Mouse (Mus musculus): Measurements from ENCODE around the gene Usp5. TPM values are rescaled to one million over a fixed set of nuclear protein-coding genes. Genes with fewer than 3 reads are reported as not detected.

Usp5 gene
- polyA plus RNA-seq, 1 experiment: 159 TPM

DNA sequence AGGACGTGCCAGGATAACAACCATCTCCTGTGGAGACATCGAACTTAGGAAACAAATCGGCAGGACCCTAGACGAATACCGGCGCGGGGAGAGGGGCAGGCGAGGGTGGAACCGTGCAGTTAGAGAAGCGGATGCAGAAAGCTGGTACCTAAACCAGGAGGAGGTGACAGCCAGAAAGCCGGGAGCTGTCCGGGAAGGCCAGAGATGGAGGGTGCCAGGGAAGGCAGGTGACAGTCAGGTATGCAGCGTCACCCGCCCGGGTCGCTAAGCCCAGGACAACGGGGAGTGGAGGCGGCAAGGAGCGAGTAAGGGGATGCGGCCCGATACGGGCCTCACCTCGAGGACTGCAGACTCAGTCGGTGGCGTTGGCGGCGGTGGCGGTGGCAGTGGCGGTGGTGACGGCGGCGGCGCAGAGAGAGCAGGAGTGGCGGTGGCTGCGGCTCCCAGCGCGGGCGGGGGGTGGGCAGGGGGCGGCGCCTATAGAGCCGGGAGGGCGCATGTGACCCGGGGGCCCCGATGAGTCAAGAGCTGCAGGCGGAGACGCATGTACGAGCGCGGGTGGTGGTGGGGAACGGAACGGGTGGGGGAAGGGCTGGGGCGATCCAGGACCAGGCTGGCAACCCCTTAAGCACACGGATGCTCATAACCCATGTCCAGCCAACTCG, 60.1 kb downstream of the Usp5 start, which contains the start of gene Eno2:
Gene Eno2, minus strand, starts transcription at position 573 of the 665 bp plus-strand sequence.
- Histone ChIP-seq H3K4me1 (ENCODE audit: control insufficient read depth, insufficient read depth, low read length) (peaks cover 21% of the 10 kb centered on the region), H3K27me3 (ENCODE audit: control insufficient read depth, insufficient read depth, low read length) (no peaks in the 10 kb centered on the region), H3K4me3 (replicated peaks; ENCODE audit: insufficient read depth, low read depth, low read length) (peak within 1 kb of the TSS; percentile 90), H3K27ac (ENCODE audit: insufficient read depth, low read length) (peak within 1 kb of the TSS; percentile 99)
- WGBS: 2% methylated on average over 54 of the region's 54 CpGs
- peak; percentile 88 to 89 for DNase-seq
- peak; percentile 69 for TF ChIP-seq POLR2A (IDR thresholded peaks at IDR 0.05; ENCODE audit: borderline replicate concordance, insufficient read depth, low read length)
- no peak for TF ChIP-seq CTCF (IDR thresholded peaks at IDR 0.05; ENCODE audit: borderline replicate concordance, insufficient read depth, low read depth, low read length)

DNA sequence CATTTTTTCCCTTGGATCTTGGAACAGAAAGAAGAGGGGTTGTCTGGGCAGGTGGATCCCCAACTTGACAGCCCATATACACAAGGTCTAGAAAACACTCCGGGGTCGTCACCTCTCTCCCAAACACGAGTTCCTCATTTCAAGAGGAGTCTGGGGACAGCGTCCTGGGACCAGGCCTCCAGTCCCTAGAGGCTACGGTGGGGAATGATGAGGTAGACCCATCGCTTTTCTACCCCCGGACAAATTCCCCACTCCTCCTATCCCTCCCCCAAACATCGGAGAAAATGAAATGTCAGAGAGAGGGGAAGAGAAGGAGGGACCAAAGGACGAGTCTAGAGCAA, 60.6 kb downstream of the Usp5 start:
- peak overlapping the region; percentile 99 for H3K27ac ChIP-seq (ENCODE audit: insufficient read depth, low read length)
- DNase-seq: no peak
- H3K4me1 ChIP-seq (ENCODE audit: control insufficient read depth, insufficient read depth, low read length): peaks cover 24% of the 10 kb centered on the region
- peak overlapping the region; percentile 90 for H3K4me3 ChIP-seq (replicated peaks; ENCODE audit: insufficient read depth, low read depth, low read length)
- TF ChIP-seq CTCF (IDR thresholded peaks at IDR 0.05; ENCODE audit: borderline replicate concordance, insufficient read depth, low read depth, low read length) (no peak), POLR2A (IDR thresholded peaks at IDR 0.05; ENCODE audit: borderline replicate concordance, insufficient read depth, low read length) (no peak)
- no peaks in the 10 kb centered on the region for H3K27me3 ChIP-seq (ENCODE audit: control insufficient read depth, insufficient read depth, low read length)
- WGBS: 4% methylated on average over 9 of the region's 9 CpGs

GRCm38 (mm10) chr6:124767920-124768703, 61.2 kb downstream of the Usp5 start:
- no peaks in the 10 kb centered on the region for H3K27me3 ChIP-seq (ENCODE audit: control insufficient read depth, insufficient read depth, low read length)
- peak overlapping the region; percentile 90 for H3K4me3 ChIP-seq (replicated peaks; ENCODE audit: insufficient read depth, low read depth, low read length)
- peaks cover 27% of the 10 kb centered on the region for H3K4me1 ChIP-seq (ENCODE audit: control insufficient read depth, insufficient read depth, low read length)
- WGBS: 6% methylated on average over 19 of the region's 19 CpGs
- peak overlapping the region; percentile 99 for H3K27ac ChIP-seq (ENCODE audit: insufficient read depth, low read length)
- peak; percentile 76 to 77 for DNase-seq
- TF ChIP-seq POLR2A (IDR thresholded peaks at IDR 0.05; ENCODE audit: borderline replicate concordance, insufficient read depth, low read length) (0 out of 2 replicates have a peak, but pooled peaks have one; percentile 14), CTCF (IDR thresholded peaks at IDR 0.05; ENCODE audit: borderline replicate concordance, insufficient read depth, low read depth, low read length) (no peak)

GRCm38 (mm10) chr6:124767536-124767919, 61.8 kb downstream of the Usp5 start:
- 6% methylated on average over 4 of the region's 4 CpGs for WGBS
- Histone ChIP-seq H3K27ac (ENCODE audit: insufficient read depth, low read length) (peak overlapping the region; percentile 99), H3K27me3 (ENCODE audit: control insufficient read depth, insufficient read depth, low read length) (no peaks in the 10 kb centered on the region), H3K4me3 (replicated peaks; ENCODE audit: insufficient read depth, low read depth, low read length) (peak overlapping the region; percentile 90), H3K4me1 (ENCODE audit: control insufficient read depth, insufficient read depth, low read length) (peaks cover 27% of the 10 kb centered on the region)
- no peak for TF ChIP-seq CTCF (IDR thresholded peaks at IDR 0.05; ENCODE audit: borderline replicate concordance, insufficient read depth, low read depth, low read length)
- no peak for TF ChIP-seq POLR2A (IDR thresholded peaks at IDR 0.05; ENCODE audit: borderline replicate concordance, insufficient read depth, low read length)
- no peak for DNase-seq

GRCm38 (mm10) chr6:124765951-124766350, 63.3 kb downstream of the Usp5 start:
- WGBS: 67% methylated on average over 7 of the region's 7 CpGs
- DNase-seq: no peak

More at GRCm38 (mm10) chr6:124765951-124766350, 63.3 kb downstream of the Usp5 start:
- Histone ChIP-seq H3K27me3 (ENCODE audit: control insufficient read depth, insufficient read depth, low read length) (no peaks in the 10 kb centered on the region), H3K27ac (ENCODE audit: insufficient read depth, low read length) (no peak overlapping the region), H3K4me1 (ENCODE audit: control insufficient read depth, insufficient read depth, low read length) (peaks cover 27% of the 10 kb centered on the region), H3K4me3 (replicated peaks; ENCODE audit: insufficient read depth, low read depth, low read length) (no peak overlapping the region)
- TF ChIP-seq CTCF (IDR thresholded peaks at IDR 0.05; ENCODE audit: borderline replicate concordance, insufficient read depth, low read depth, low read length): no peak
- no peak for TF ChIP-seq POLR2A (IDR thresholded peaks at IDR 0.05; ENCODE audit: borderline replicate concordance, insufficient read depth, low read length)

Other genes with a start within 250 kb of the Usp5 start
- gene C1s2, start 193.4 kb downstream of the Usp5 start, polyA plus RNA-seq (2012; rRNA removed): 0.17 and 0.18 TPM in 2 replicates
- 56.4 and 60.0 TPM in 2 replicates for gene Lpcat3, start 166.5 kb downstream of the Usp5 start, polyA plus RNA-seq (2012; rRNA removed)
- 93.3 and 101 TPM in 2 replicates for gene Emg1, start 117.3 kb downstream of the Usp5 start, polyA plus RNA-seq (2012; rRNA removed)
- 114 and 115 TPM in 2 replicates for gene Phb2, start 117.1 kb downstream of the Usp5 start, polyA plus RNA-seq (2012; rRNA removed)
- gene Ptpn6, start 90.8 kb downstream of the Usp5 start, polyA plus RNA-seq (2012; rRNA removed): 2.2 and 2.4 TPM in 2 replicates
- gene Grcc10, start 88.1 kb downstream of the Usp5 start, polyA plus RNA-seq (2012; rRNA removed): 320 and 329 TPM in 2 replicates
- not detected in 2 replicates for gene Gm45234, start 73.5 kb downstream of the Usp5 start, polyA plus RNA-seq (2012; rRNA removed)
- 83.5 and 90.3 TPM in 2 replicates for gene Atn1, start 73.0 kb downstream of the Usp5 start, polyA plus RNA-seq (2012; rRNA removed)
- gene Eno2, start 59.8 kb downstream of the Usp5 start, polyA plus RNA-seq (2012; rRNA removed): 888 and 918 TPM in 2 replicates
- 4.9 and 6.7 TPM in 2 replicates for gene Lrrc23, start 49.8 kb downstream of the Usp5 start, polyA plus RNA-seq (2012; rRNA removed)
- gene Spsb2, start 20.8 kb downstream of the Usp5 start, polyA plus RNA-seq (2012; rRNA removed): 12.1 and 13.8 TPM in 2 replicates
- 1,162 and 1,205 TPM in 2 replicates for gene Tpi1, start 15.2 kb downstream of the Usp5 start, polyA plus RNA-seq (2012; rRNA removed)
- 1.3 and 1.4 TPM in 2 replicates for gene Cdca3, start 63 bp upstream of the Usp5 start, polyA plus RNA-seq (2012; rRNA removed)
- 0.84 and 1.3 TPM in 2 replicates for gene Gnb3, start 10.8 kb upstream of the Usp5 start, polyA plus RNA-seq (2012; rRNA removed)
- 106 and 112 TPM in 2 replicates for gene P3h3, start 28.3 kb upstream of the Usp5 start, polyA plus RNA-seq (2012; rRNA removed)
- gene Gpr162, start 34.5 kb upstream of the Usp5 start, polyA plus RNA-seq (2012; rRNA removed): 177 and 183 TPM in 2 replicates
- gene Cd4, start 58.7 kb upstream of the Usp5 start, polyA plus RNA-seq (2012; rRNA removed): 0.05 and 0.26 TPM in 2 replicates
- gene Lag3, start 82.2 kb upstream of the Usp5 start, polyA plus RNA-seq (2012; rRNA removed): 1.5 TPM in 2 replicates
- 958 and 983 TPM in 2 replicates for gene Ptms, start 90.6 kb upstream of the Usp5 start, polyA plus RNA-seq (2012; rRNA removed)
- 669 and 677 TPM in 2 replicates for gene Mlf2, start 101.9 kb upstream of the Usp5 start, polyA plus RNA-seq (2012; rRNA removed)
- 276 and 289 TPM in 2 replicates for gene Cops7a, start 136.1 kb upstream of the Usp5 start, polyA plus RNA-seq (2012; rRNA removed)
- gene Pianp, start 167.2 kb upstream of the Usp5 start, polyA plus RNA-seq (2012; rRNA removed): 104 and 109 TPM in 2 replicates
- 57.3 and 64.8 TPM in 2 replicates for gene Zfp384, start 179.7 kb upstream of the Usp5 start, polyA plus RNA-seq (2012; rRNA removed)
- 75.7 and 80.2 TPM in 2 replicates for gene Ing4, start 210.3 kb upstream of the Usp5 start, polyA plus RNA-seq (2012; rRNA removed)
- 23.7 and 24.8 TPM in 2 replicates for gene Acrbp, start 220.2 kb upstream of the Usp5 start, polyA plus RNA-seq (2012; rRNA removed)
- 0.57 and 0.84 TPM in 2 replicates for gene Lpar5, start 238.4 kb upstream of the Usp5 start, polyA plus RNA-seq (2012; rRNA removed)

Data from cerebellum, adult 2 months (tissue).